Comparison of ENCODE assay signal across 31 mouse cellular contexts in genomic region chr16:95280338-95280737, GRCm38 (mm10). TPM values are rescaled to one million over a fixed set of nuclear protein-coding genes. Genes with fewer than 3 reads are reported as not detected.
"Had no signal": no experiment of that assay in that cellular context is flagged by ENCODE, and none has a peak within 500 bp of the region (broad histone marks: within the 10 kb centered on the region; RNA-seq: fewer than 3 reads in every experiment).

No protein-coding gene starts in this region.

- H3K36me3 ChIP-seq: heart, embryonic 10.5 days; heart, embryonic 12.5 days; heart, embryonic 13.5 days; heart, embryonic 15.5 days; hindbrain, embryonic 10.5 days; hindbrain, embryonic 12.5 days; hindbrain, embryonic 13.5 days; hindbrain, embryonic 15.5 days; intestine, embryonic 15.5 days; kidney, embryonic 15.5 days had no signal

- H3K27me3 ChIP-seq: heart, embryonic 12.5 days; heart, embryonic 13.5 days; heart, embryonic 15.5 days; hindbrain, embryonic 13.5 days; hindbrain, embryonic 15.5 days; intestine, embryonic 15.5 days; kidney, embryonic 15.5 days had no signal

- H3K4me2 ChIP-seq: heart, embryonic 11.5 days; heart, embryonic 12.5 days; heart, embryonic 13.5 days; heart, embryonic 15.5 days; hindbrain, embryonic 12.5 days; hindbrain, embryonic 13.5 days; hindbrain, embryonic 14.5 days; hindbrain, embryonic 15.5 days; intestine, embryonic 15.5 days; kidney, embryonic 15.5 days had no signal

- H3K9ac ChIP-seq: heart, embryonic 12.5 days; heart, embryonic 13.5 days; heart, embryonic 15.5 days; hindbrain, embryonic 12.5 days; hindbrain, embryonic 13.5 days; hindbrain, embryonic 14.5 days; hindbrain, embryonic 15.5 days; intestine, embryonic 15.5 days; kidney, embryonic 15.5 days had no signal

- H3K27ac ChIP-seq: heart, embryonic 10.5 days; hindbrain, embryonic 10.5 days; hindbrain, embryonic 12.5 days; hindbrain, embryonic 13.5 days; hindbrain, embryonic 14.5 days; hindbrain, embryonic 15.5 days; hindbrain, postnatal 0 days; intestine, embryonic 15.5 days; kidney, embryonic 15.5 days; kidney, postnatal 0 days; layer of hippocampus, adult 2 months; left cerebral cortex, adult 2 months had no signal

- H3K4me3 ChIP-seq: heart, embryonic 10.5 days; heart, embryonic 12.5 days; heart, embryonic 13.5 days; heart, embryonic 15.5 days; hindbrain, embryonic 10.5 days; hindbrain, embryonic 12.5 days; hindbrain, embryonic 13.5 days; hindbrain, embryonic 15.5 days; intestine, embryonic 15.5 days; kidney, embryonic 15.5 days; layer of hippocampus, adult 2 months; left cerebral cortex, adult 2 months had no signal

- H3K4me1 ChIP-seq: heart, embryonic 10.5 days; heart, embryonic 13.5 days; heart, embryonic 15.5 days; hindbrain, embryonic 12.5 days; hindbrain, embryonic 13.5 days; hindbrain, embryonic 15.5 days; intestine, embryonic 15.5 days; kidney, embryonic 15.5 days had no signal

- DNase-seq: heart, postnatal 10 days; heart, postnatal 14 days; heart, postnatal 36 days; heart, postnatal 4 days; kidney, adult 18-20 months; kidney, adult 8-10 months; kidney, adult 9 months; kidney, postnatal 10 days; kidney, postnatal 14 days; kidney, postnatal 25 days; kidney, postnatal 36 days; kidney, postnatal 4 days; layer of hippocampus, adult 9-11 months; layer of hippocampus, postnatal 36 days had no signal

- H3K9me3 ChIP-seq: heart, embryonic 10.5 days; heart, embryonic 12.5 days; heart, embryonic 13.5 days; heart, embryonic 15.5 days; hindbrain, embryonic 10.5 days; hindbrain, embryonic 12.5 days; hindbrain, embryonic 13.5 days; hindbrain, embryonic 15.5 days; intestine, embryonic 15.5 days; kidney, embryonic 15.5 days had no signal

RNA-seq across cellular contexts. Expression of gene Kcnj15, which starts 23.0 kb away (rescaled TPM):
- total RNA-seq: hematopoietic stem cell, adult 5-6 weeks; layer of hippocampus, postnatal 36 days; left cerebral cortex, adult 2 months had no signal
